Mouse (Mus musculus) heart, adult 10 weeks (tissue): ENCODE measurements around the gene Pmepa1. TPM values are rescaled to one million over a fixed set of nuclear protein-coding genes. Genes with fewer than 3 reads are reported as not detected.

Experiments used
- polyA plus RNA-seq: library from polyadenylated mRNA; stranded (reverse); fragments of 350-450 nt; fragmentation: Illumina TruSeq; extraction: RNeasy Lipid Tissue Mini Kit (QIAGEN cat#74804); gene quantifications from one replicate; pipeline ENCODE4 v1.2.3, GENCODE M21; 2014; ENCODE audit warnings: low read depth, low replicate concordance

Pmepa1 gene
- polyA plus RNA-seq = 20.6 TPM

GRCm38 (mm10) chr2:173276409-173276808 lies at the start of gene Pmepa1:
TSS of gene Pmepa1 (minus strand) at chr2:173276533.

GRCm38 (mm10) chr2:173218416-173219141 lies 57.8 kb downstream of the Pmepa1 start, which contains the start of gene Zbp1:
TSS of gene Zbp1 (minus strand) at chr2:173218923.

Other genes with a start within 250 kb of the Pmepa1 start
- not detected for gene Ctcfl, start 157.0 kb downstream of the Pmepa1 start, polyA plus RNA-seq
- 20.6 TPM for gene Pck1, start 123.5 kb downstream of the Pmepa1 start, polyA plus RNA-seq
- 2.3 TPM for gene Zbp1, start 57.6 kb downstream of the Pmepa1 start, polyA plus RNA-seq
- not detected for gene 1700021F07Rik, start 246.1 kb upstream of the Pmepa1 start, polyA plus RNA-seq